Mouse (Mus musculus) stomach, postnatal 0 days (tissue): Measurements from ENCODE around the gene Pias1.

Source experiments
- CTCF ChIP-seq: IDR thresholded peaks from 2 replicates; pipeline ENCODE4 v1.5.1; 2016; ENCODE audit warnings: antibody characterized with exemption, low read depth, mild to moderate bottlenecking, moderate library complexity
- EP300 ChIP-seq: optimal IDR thresholded peaks from 2 replicates; pipeline ENCODE3; 2016; ENCODE audit warnings: antibody characterized with exemption

GRCm38 (mm10) chr9:62870728-62871127, 117.0 kb downstream of the Pias1 start:
- TF ChIP-seq CTCF (no peak), EP300 (no peak)
